Mouse (Mus musculus): ENCODE data around the gene Crisp4.

Gene Crisp4

GRCm38 (mm10) chr1:18145802-18146201, at the start of gene Crisp4:
Gene Crisp4, minus strand, starts transcription at chr1:18145902.
- DNase-seq, result no peak

- no peak for DNase-seq
Observed at GRCm38 (mm10) chr1:18191719-18192118, 46.0 kb upstream of the Crisp4 start.

- no peak for DNase-seq
Observed at GRCm38 (mm10) chr1:18190714-18191712, 45.3 kb upstream of the Crisp4 start.

GRCm38 (mm10) chr1:18181167-18181566, 35.5 kb upstream of the Crisp4 start:
- DNase-seq, result peak; percentile 5

- no peak for DNase-seq
Observed at GRCm38 (mm10) chr1:18170573-18170972, 24.9 kb upstream of the Crisp4 start.

- DNase-seq, result peak; percentile 12
Observed at GRCm38 (mm10) chr1:18168261-18168660, 22.6 kb upstream of the Crisp4 start.

GRCm38 (mm10) chr1:18159082-18159481, 13.4 kb upstream of the Crisp4 start:
- no peak for DNase-seq

- DNase-seq, result no peak
Observed at GRCm38 (mm10) chr1:18148211-18148610, 2.5 kb upstream of the Crisp4 start.

GRCm38 (mm10) chr1:18131691-18132090, 14.0 kb downstream of the Crisp4 start:
- DNase-seq, result no peak

GRCm38 (mm10) chr1:18129983-18130382, 15.7 kb downstream of the Crisp4 start:
- DNase-seq, result no peak

GRCm38 (mm10) chr1:18106720-18107355, 38.9 kb downstream of the Crisp4 start:
- DNase-seq, result no peak

GRCm38 (mm10) chr1:18105866-18106529, 39.7 kb downstream of the Crisp4 start:
- no peak for DNase-seq

GRCm38 (mm10) chr1:18105029-18105865, 40.5 kb downstream of the Crisp4 start:
- no peak for DNase-seq
